Mouse (Mus musculus): ENCODE measurements around the gene Jund.

DNA sequence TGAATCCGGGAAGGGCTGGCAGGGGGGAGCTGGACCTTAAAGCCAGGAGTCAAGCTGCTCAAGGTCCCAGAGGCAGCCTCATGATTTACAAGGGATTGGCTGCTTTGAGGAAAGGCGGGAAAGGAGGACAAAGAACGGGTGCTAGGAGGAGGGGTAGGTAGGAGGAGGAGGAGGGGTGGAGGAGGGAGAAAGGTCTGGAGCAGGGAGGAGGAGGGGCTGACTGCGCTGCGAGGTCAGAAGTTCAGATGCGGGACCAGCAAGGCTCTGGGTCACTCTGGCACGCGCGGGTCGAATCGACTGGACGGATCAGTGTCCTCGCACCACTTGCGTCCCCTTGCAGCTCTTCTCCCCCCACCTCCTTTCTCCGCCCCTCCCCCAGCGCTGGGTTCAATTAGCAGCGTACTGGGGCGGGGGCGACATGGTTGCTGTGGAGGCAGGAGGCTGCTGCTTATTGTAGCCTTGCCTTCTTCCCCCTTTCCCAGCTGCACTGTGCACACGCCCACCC, 7.0 kb upstream of the Jund start:
- no peak for TF ChIP-seq CTCF (IDR thresholded peaks at IDR 0.05; ENCODE audit: low read depth, low read length)
- TF ChIP-seq POLR2A (IDR thresholded peaks at IDR 0.05; ENCODE audit: borderline replicate concordance, low read depth, low read length): no peak

Data from bone marrow macrophage, adult 2 months (primary cell).